Mouse (Mus musculus) neural tube, embryonic 14.5 days (tissue): Measurements from ENCODE around the gene Adarb2. TPM values are rescaled to one million over a fixed set of nuclear protein-coding genes. Genes with fewer than 3 reads are reported as not detected.
A peak's percentile ranks its signal among the peaks of the same experiment; 100 is the strongest.

Experiments
- ATAC-seq: fragments of 200-750 bp; cut with Nextera tagmentation; 2 replicates; pipeline ENCODE4 v1.8.0; 2017; ENCODE audit warnings: low read depth, mild to moderate bottlenecking, moderate TSS enrichment, moderate library complexity
- H3K27ac ChIP-seq: fragments of 300-500 bp; sonication (generic); 2 replicates; pipeline ENCODE4 v1.5.1; 2014; ENCODE audit warnings: low read depth, mild to moderate bottlenecking, control low read depth, low read length, moderate library complexity, mixed read lengths
- H3K27me3 ChIP-seq: fragments of 300-500 bp; sonication (generic); 2 replicates; pipeline ENCODE4 v1.6.1; 2014; ENCODE audit warnings: low read length; ENCODE audit not compliant: control insufficient read depth, insufficient read depth
- H3K36me3 ChIP-seq: fragments of 300-500 bp; sonication (generic); 2 replicates; pipeline ENCODE4 v1.6.1; 2014; ENCODE audit warnings: low read length, mixed read lengths; ENCODE audit not compliant: control insufficient read depth, insufficient read depth
- H3K4me1 ChIP-seq: fragments of 300-500 bp; sonication (generic); 2 replicates; pipeline ENCODE4 v1.6.1; 2014; ENCODE audit warnings: low read length; ENCODE audit not compliant: control insufficient read depth, insufficient read depth
- H3K4me2 ChIP-seq: fragments of 300-500 bp; sonication (generic); 2 replicates; pipeline ENCODE4 v1.6.1; 2014; ENCODE audit warnings: mild to moderate bottlenecking, low read depth, low read length, control low read depth
- H3K4me3 ChIP-seq: fragments of 300-500 bp; sonication (generic); 2 replicates; pipeline ENCODE4 v1.5.1; 2014; ENCODE audit warnings: low read depth, low read length, control low read depth, mixed read lengths
- H3K9ac ChIP-seq: fragments of 300-500 bp; sonication (generic); replicated peaks from 2 replicates; pipeline ENCODE4 v1.6.1; 2014; ENCODE audit warnings: low read depth, mild to moderate bottlenecking, control low read depth, low read length, mixed read lengths
- H3K9me3 ChIP-seq: fragments of 300-500 bp; sonication (generic); 2 replicates; pipeline ENCODE4 v1.6.1; 2016; ENCODE audit warnings: low read length; ENCODE audit not compliant: control insufficient read depth
- WGBS: fragments of 180-500 bp; shearing (Covaris S2); extraction: QIAGEN DNeasy Blood & Tissue Kit; methylation state at CpG from one replicate; pipeline ENCODE4 v1.1.7; 2014; 5-methylcytosine and 5-hydroxymethylcytosine counted together
- polyA plus RNA-seq: library from polyadenylated mRNA; unstranded; fragments of >200 nt; fragmentation: Nextera tagmentation; extraction: Ambion mirVana; gene quantifications from 2 replicates; pipeline ENCODE4 v1.2.1, GENCODE M21; 2014

Gene Adarb2
- polyA plus RNA-seq, 1 experiment from 2014 or later = 36.7 TPM

DNA sequence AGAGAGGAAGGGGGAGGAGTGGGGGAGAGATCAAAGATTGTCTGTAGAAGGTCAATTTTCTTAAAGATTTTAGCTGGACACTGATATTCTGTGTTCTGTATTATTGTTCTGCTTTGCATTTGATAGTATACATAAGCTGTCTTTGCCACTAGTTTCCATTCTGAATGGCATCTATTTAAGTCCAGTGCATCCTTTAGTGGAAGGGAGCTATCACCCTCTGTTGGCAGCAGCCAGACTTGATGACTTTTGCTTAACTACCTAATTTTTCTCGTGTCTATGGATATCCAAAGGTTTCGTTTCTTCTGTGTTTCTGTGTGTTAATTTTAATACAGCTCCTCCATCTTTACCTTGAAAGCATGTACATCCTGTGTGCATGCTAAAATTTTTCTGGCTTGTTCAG, 419.6 kb downstream of the Adarb2 start:
- no peak overlapping the region for H3K4me2 ChIP-seq
- H3K4me1 ChIP-seq = no peaks in the 10 kb centered on the region
- H3K9ac ChIP-seq = no peak overlapping the region
- H3K36me3 ChIP-seq = no peaks in the 10 kb centered on the region
- no peaks in the 10 kb centered on the region for H3K27me3 ChIP-seq
- ATAC-seq = no peak
- no peak overlapping the region for H3K27ac ChIP-seq
- no peak overlapping the region for H3K4me3 ChIP-seq
- WGBS = 81% methylated on average over 2 of the region's 2 CpGs
- H3K9me3 ChIP-seq = no peaks in the 10 kb centered on the region

- no peaks in the 10 kb centered on the region for H3K9me3 ChIP-seq
- no peaks in the 10 kb centered on the region for H3K27me3 ChIP-seq
- no peak overlapping the region for H3K27ac ChIP-seq
- no peak overlapping the region for H3K4me3 ChIP-seq
- no peaks in the 10 kb centered on the region for H3K4me1 ChIP-seq
- no peak for ATAC-seq
- H3K36me3 ChIP-seq = no peaks in the 10 kb centered on the region
- 86% methylated on average over 6 of the region's 6 CpGs for WGBS
- no peak overlapping the region for H3K9ac ChIP-seq
- H3K4me2 ChIP-seq = no peak overlapping the region
Observed at GRCm38 (mm10) chr13:8629565-8629964, 426.9 kb downstream of the Adarb2 start.

- H3K4me2 ChIP-seq = no peak overlapping the region
- H3K4me1 ChIP-seq = no peaks in the 10 kb centered on the region
- H3K4me3 ChIP-seq = no peak overlapping the region
- H3K36me3 ChIP-seq = no peaks in the 10 kb centered on the region
- H3K9me3 ChIP-seq = no peaks in the 10 kb centered on the region
- no peak overlapping the region for H3K27ac ChIP-seq
- 93% methylated on average over 1 of the region's 1 CpGs for WGBS
- H3K9ac ChIP-seq = no peak overlapping the region
- ATAC-seq = no peak
- H3K27me3 ChIP-seq = no peaks in the 10 kb centered on the region
Observed at GRCm38 (mm10) chr13:8631618-8632017, 429.0 kb downstream of the Adarb2 start.

GRCm38 (mm10) chr13:8632072-8632471, 429.4 kb downstream of the Adarb2 start:
- no peak for ATAC-seq
- Histone ChIP-seq H3K27ac (no peak overlapping the region), H3K4me3 (no peak overlapping the region), H3K4me2 (no peak overlapping the region), H3K36me3 (no peaks in the 10 kb centered on the region), H3K27me3 (no peaks in the 10 kb centered on the region), H3K9me3 (no peaks in the 10 kb centered on the region), H3K4me1 (no peaks in the 10 kb centered on the region), H3K9ac (no peak overlapping the region)
- WGBS = 77% methylated on average over 5 of the region's 5 CpGs

DNA sequence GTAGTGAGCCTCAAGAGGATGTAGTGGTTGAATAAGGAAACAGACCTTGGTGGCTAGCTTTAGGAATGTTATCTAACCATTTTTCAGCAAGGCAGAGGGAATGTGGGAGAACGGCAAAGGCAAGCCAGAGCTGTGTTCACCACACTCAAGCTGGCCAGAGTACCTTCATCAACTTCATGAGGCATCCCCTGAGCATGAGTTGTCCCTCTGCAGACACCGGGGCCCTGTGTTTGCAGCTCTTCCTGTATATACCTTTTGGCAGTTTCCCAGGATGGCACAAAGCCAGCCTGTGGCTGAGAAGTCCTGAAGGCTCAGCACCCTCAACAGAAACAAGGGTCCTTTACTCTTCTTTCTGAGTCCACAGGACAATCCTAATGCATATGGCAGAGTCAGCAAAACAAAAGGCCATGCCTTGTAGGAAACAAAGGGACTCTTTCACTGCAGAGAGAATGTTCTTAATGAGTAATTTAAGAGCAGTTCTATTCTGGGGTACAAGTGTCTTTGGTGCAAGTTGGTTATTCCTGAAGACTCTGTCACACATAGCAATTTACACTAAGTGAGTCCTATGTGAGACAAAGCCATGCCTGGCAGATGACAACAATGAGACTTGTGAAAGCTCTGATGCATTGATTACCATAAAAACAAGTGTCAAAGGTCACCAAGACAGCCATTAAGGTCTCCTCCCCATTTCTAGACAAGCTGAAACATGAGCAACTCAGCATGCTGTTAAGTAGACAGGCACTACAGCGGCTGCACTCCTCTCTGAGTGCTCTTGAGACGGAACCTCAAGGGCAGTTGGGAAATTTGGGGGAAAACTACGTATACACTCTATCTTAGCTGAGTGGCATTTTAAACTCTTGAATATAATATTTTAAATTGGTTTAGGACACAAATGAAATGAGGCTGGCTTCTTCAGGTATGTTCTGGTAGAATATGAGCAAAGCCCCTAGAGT, 431.0 kb downstream of the Adarb2 start:
- Histone ChIP-seq H3K9ac (no peak overlapping the region), H3K9me3 (no peaks in the 10 kb centered on the region), H3K4me3 (no peak overlapping the region), H3K36me3 (no peaks in the 10 kb centered on the region), H3K27me3 (no peaks in the 10 kb centered on the region), H3K27ac (no peak overlapping the region), H3K4me1 (no peaks in the 10 kb centered on the region), H3K4me2 (no peak overlapping the region)
- 67% methylated on average over 5 of the region's 5 CpGs for WGBS
- ATAC-seq = no peak

GRCm38 (mm10) chr13:8642084-8642483, 439.4 kb downstream of the Adarb2 start:
- Histone ChIP-seq H3K27ac (no peak overlapping the region), H3K9me3 (no peaks in the 10 kb centered on the region), H3K4me2 (no peak overlapping the region), H3K9ac (no peak overlapping the region), H3K4me3 (no peak overlapping the region), H3K4me1 (no peaks in the 10 kb centered on the region), H3K27me3 (no peaks in the 10 kb centered on the region), H3K36me3 (no peaks in the 10 kb centered on the region)
- no peak for ATAC-seq
- WGBS = 70% methylated on average over 2 of the region's 2 CpGs

- Histone ChIP-seq H3K27me3 (no peaks in the 10 kb centered on the region), H3K27ac (no peak overlapping the region), H3K9ac (no peak overlapping the region), H3K4me2 (no peak overlapping the region), H3K36me3 (no peaks in the 10 kb centered on the region), H3K9me3 (no peaks in the 10 kb centered on the region), H3K4me1 (no peaks in the 10 kb centered on the region), H3K4me3 (no peak overlapping the region)
- 79% methylated on average over 3 of the region's 3 CpGs for WGBS
- ATAC-seq = no peak
Observed at GRCm38 (mm10) chr13:8643920-8644319, 441.3 kb downstream of the Adarb2 start.

GRCm38 (mm10) chr13:8644805-8645679, 442.4 kb downstream of the Adarb2 start:
- no peaks in the 10 kb centered on the region for H3K4me1 ChIP-seq
- no peak overlapping the region for H3K4me3 ChIP-seq
- no peak overlapping the region for H3K9ac ChIP-seq
- WGBS = 85% methylated on average over 9 of the region's 9 CpGs
- no peaks in the 10 kb centered on the region for H3K36me3 ChIP-seq
- H3K27me3 ChIP-seq = no peaks in the 10 kb centered on the region
- no peak for ATAC-seq
- H3K9me3 ChIP-seq = no peaks in the 10 kb centered on the region
- no peak overlapping the region for H3K27ac ChIP-seq
- no peak overlapping the region for H3K4me2 ChIP-seq

GRCm38 (mm10) chr13:8649261-8649660, 446.6 kb downstream of the Adarb2 start:
- Histone ChIP-seq H3K9me3 (no peaks in the 10 kb centered on the region), H3K4me2 (no peak overlapping the region), H3K27me3 (no peaks in the 10 kb centered on the region), H3K4me1 (no peaks in the 10 kb centered on the region), H3K36me3 (no peaks in the 10 kb centered on the region), H3K4me3 (no peak overlapping the region), H3K27ac (no peak overlapping the region), H3K9ac (no peak overlapping the region)
- WGBS = 20% methylated on average over 2 of the region's 2 CpGs
- peak; percentile 77 for ATAC-seq
